ENCODE assay signal across 24 mouse cellular contexts in the genomic region with DNA sequence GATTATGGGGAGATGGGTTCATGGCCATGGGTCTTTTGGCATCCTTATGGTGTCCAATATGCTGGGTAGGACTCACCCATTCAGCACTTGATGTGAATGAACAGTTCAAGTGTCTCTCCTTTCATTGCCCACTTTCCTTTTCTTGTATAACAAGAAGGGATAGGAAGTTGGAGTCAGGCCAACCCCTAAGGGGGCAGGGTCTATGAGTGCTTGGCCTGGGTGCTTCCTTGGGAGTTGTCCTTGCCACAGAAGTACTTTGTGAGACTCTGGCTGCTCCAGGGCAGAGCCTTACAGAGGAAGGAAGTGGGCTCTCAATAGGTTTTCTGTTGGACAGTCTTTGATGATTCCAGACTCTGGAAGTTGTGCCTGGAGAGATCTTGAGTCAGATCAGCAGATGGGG. TPM values are rescaled to one million over a fixed set of nuclear protein-coding genes. Genes with fewer than 3 reads are reported as not detected.
DNase-seq lines count a peak whose midpoint lies in the region; ATAC-seq and TF ChIP-seq lines count a peak whose summit lies in the region.
"Had no signal": no experiment of that assay in that cellular context is flagged by ENCODE, and none has a peak within 500 bp of the region (broad histone marks: within the 10 kb centered on the region; RNA-seq: fewer than 3 reads in every experiment).

No protein-coding gene starts in this region.

- H3K27ac ChIP-seq in lung, embryonic 16.5 days (ENCODE audit: low read length): no peak overlapping the region
- H3K27ac ChIP-seq: embryonic facial prominence, embryonic 12.5 days; forebrain, embryonic 10.5 days; layer of hippocampus, adult 2 months; liver, embryonic 12.5 days; neural tube, embryonic 12.5 days had no signal

- no peak overlapping the region for H3K9ac ChIP-seq in lung, embryonic 16.5 days (ENCODE audit: low read length)
- H3K9ac ChIP-seq: embryonic facial prominence, embryonic 12.5 days; forebrain, embryonic 15.5 days; liver, embryonic 12.5 days; liver, postnatal 0 days; neural tube, embryonic 12.5 days had no signal

- peak; percentile 39; the same call in 1 of the 2 replicates for ATAC-seq in lung, embryonic 16.5 days (ENCODE audit: low read depth)
- ATAC-seq: forebrain, embryonic 15.5 days; hindbrain, embryonic 16.5 days; liver, embryonic 12.5 days; liver, postnatal 0 days; midbrain, embryonic 16.5 days had no signal

- H3K27me3 ChIP-seq in lung, embryonic 16.5 days (ENCODE audit: control insufficient read depth, insufficient read depth, low read depth, low read length): no peaks in the 10 kb centered on the region
- H3K27me3 ChIP-seq: embryonic facial prominence, embryonic 12.5 days; forebrain, embryonic 15.5 days; liver, embryonic 12.5 days; neural tube, embryonic 12.5 days had no signal

- no peak for TF ChIP-seq CTCF in brain, embryonic 14.5 days (IDR thresholded peaks at IDR 0.05; ENCODE audit: borderline replicate concordance, extremely low read depth, insufficient read depth, insufficient read length)

- H3K9me3 ChIP-seq in lung, embryonic 16.5 days (ENCODE audit: control insufficient read depth, low read length): no peaks in the 10 kb centered on the region
- H3K9me3 ChIP-seq: embryonic facial prominence, embryonic 12.5 days; forebrain, embryonic 10.5 days; forebrain, embryonic 15.5 days; liver, embryonic 12.5 days; neural tube, embryonic 12.5 days had no signal

- H3K4me2 ChIP-seq in lung, embryonic 16.5 days (ENCODE audit: low read depth, low read length): no peak overlapping the region
- H3K4me2 ChIP-seq: embryonic facial prominence, embryonic 12.5 days; forebrain, embryonic 15.5 days; liver, embryonic 12.5 days; midbrain, embryonic 11.5 days; neural tube, embryonic 12.5 days had no signal

- intact Hi-C loops in heart, postnatal 14 days (cut with DNase I): loop anchor here (5.0 kb wide), 1 partner anchor 52 kb away; no protein-coding TSS in a partner anchor

- no peak for TF ChIP-seq POLR2A in brain, embryonic 14.5 days (IDR thresholded peaks at IDR 0.05; ENCODE audit: borderline replicate concordance, extremely low read depth, insufficient read depth, insufficient read length, poor library complexity, severe bottlenecking)

- no peak overlapping the region for H3K4me3 ChIP-seq in lung, embryonic 16.5 days (ENCODE audit: low read length)
- H3K4me3 ChIP-seq: embryonic facial prominence, embryonic 12.5 days; forebrain, embryonic 10.5 days; forebrain, embryonic 15.5 days; layer of hippocampus, adult 2 months; liver, embryonic 12.5 days; myocyte; neural tube, embryonic 12.5 days had no signal

- peaks cover 5% of the 10 kb centered on the region; the same call in 1 of the 2 replicates for H3K36me3 ChIP-seq in lung, embryonic 16.5 days (ENCODE audit: control insufficient read depth, insufficient read depth, low read length)
- H3K36me3 ChIP-seq: forebrain, embryonic 15.5 days; liver, embryonic 12.5 days; neural tube, embryonic 12.5 days had no signal

- H3K4me1 ChIP-seq in lung, embryonic 16.5 days (replicated peaks; ENCODE audit: control insufficient read depth, insufficient read depth, low read length): peaks cover 12% of the 10 kb centered on the region
- H3K4me1 ChIP-seq: liver, embryonic 12.5 days had no signal

- peak; percentile 67 for DNase-seq in heart, adult 11 months
- no peak for DNase-seq in heart, postnatal 14 days
- DNase-seq in brain, embryonic 14.5 days (ENCODE audit: low read depth): peak; percentile 22
- peak; percentile 61 for DNase-seq in lung, postnatal 36 days
- DNase-seq in gastrocnemius, postnatal 25 days: no peak
- DNase-seq in left cerebral cortex, adult 18-20 months (ENCODE audit: low spot score in 2 of 2): no peak
- DNase-seq: adrenal gland, postnatal 25 days; cerebellum, adult 18-20 months; cerebellum, postnatal 25 days; kidney, adult 18-20 months; left cerebral cortex, postnatal 4 days; liver, postnatal 0 days had no signal

RNA-seq across cellular contexts. Expression of a gene that starts 58.9 kb away (rescaled TPM):
- 10 to 100 TPM; 31.5 to 32.8 TPM for total RNA-seq in heart, postnatal 14 days (2021)
- polyA plus RNA-seq in brain, embryonic 14.5 days (2012; rRNA removed): 7.3 and 10.8 TPM in 2 replicates
- 40.0 and 44.5 TPM in 2 replicates for polyA plus RNA-seq in lung, embryonic 16.5 days (2015; fragmentation: Nextera tagmentation; extraction: Ambion mirVana)
- 1 to 10 TPM; 8.3 to 9.4 TPM for total RNA-seq in gastrocnemius, postnatal 25 days (2021)
- 10 to 100 TPM; 21.3 TPM for total RNA-seq in left cerebral cortex, adult 18-20 months (2021)
- total RNA-seq: MEL had no signal

Comparison
In these comparisons a context has a peak if more than half of its experiments do, and no peak if none do; other contexts are left out.
1. DNase-seq: peak in heart, adult 11 months (single experiment), brain, embryonic 14.5 days (single experiment) and lung, postnatal 36 days (single experiment); none in heart, postnatal 14 days (0 of 2), gastrocnemius, postnatal 25 days (single experiment) and left cerebral cortex, adult 18-20 months (0 of 2).